Mouse (Mus musculus) megakaryocyte, embryonic 14.5 days (primary cell): ENCODE results near the gene Gm6899. TPM values are rescaled to one million over a fixed set of nuclear protein-coding genes. Genes with fewer than 3 reads are reported as not detected.

ENCODE experiments used
- H3K27me3 ChIP-seq: replicated peaks from 2 replicates; pipeline ENCODE3; 2012; ENCODE audit warnings: inconsistent platforms
- H3K36me3 ChIP-seq: replicated peaks from 2 replicates; pipeline ENCODE3; 2012; ENCODE audit warnings: low read length, inconsistent platforms, mixed read lengths
- H3K4me1 ChIP-seq: 2 replicates; pipeline ENCODE4 v1.6.1; 2012; ENCODE audit warnings: inconsistent platforms
- H3K4me3 ChIP-seq: replicated peaks from 2 replicates; pipeline ENCODE3; 2012; ENCODE audit warnings: moderate library complexity, mild to moderate bottlenecking, inconsistent platforms
- H3K9me3 ChIP-seq: 2 replicates; pipeline ENCODE4 v1.6.1; 2012; ENCODE audit warnings: inconsistent platforms
- FLI1 ChIP-seq: IDR thresholded peaks from 2 replicates; pipeline ENCODE4 v1.6.1; 2012; ENCODE audit warnings: low read length, inconsistent platforms, mixed read lengths
- GATA1 ChIP-seq: IDR thresholded peaks from 3 replicates; pipeline ENCODE4 v1.6.1; 2012; ENCODE audit warnings: mixed read lengths, low read length, inconsistent platforms, borderline replicate concordance
- polyA plus RNA-seq: library from polyadenylated mRNA; stranded (reverse); fragments of >175 nt; gene quantifications from 2 replicates; pipeline ENCODE4 v1.2.3, GENCODE M21; 2012; ENCODE audit warnings: low replicate concordance; ENCODE audit not compliant: insufficient read depth

The Gm6899 gene
- polyA plus RNA-seq, 1 experiment: not detected

GRCm38 (mm10) chr11:26597145-26597544, 4.1 kb downstream of the Gm6899 start:
- H3K27me3 ChIP-seq: no peaks in the 10 kb centered on the region
- peak overlapping the region; percentile 66 for H3K4me3 ChIP-seq
- no peak for TF ChIP-seq GATA1
- H3K9me3 ChIP-seq: no peaks in the 10 kb centered on the region
- no peaks in the 10 kb centered on the region for H3K36me3 ChIP-seq
- H3K4me1 ChIP-seq: peaks cover 61% of the 10 kb centered on the region

- no peaks in the 10 kb centered on the region for H3K36me3 ChIP-seq
- TF ChIP-seq GATA1: no peak
- no peak for TF ChIP-seq FLI1
Observed at GRCm38 (mm10) chr11:26597761-26598160, 4.7 kb downstream of the Gm6899 start.

GRCm38 (mm10) chr11:26598876-26599275, 5.8 kb downstream of the Gm6899 start:
- TF ChIP-seq FLI1: no peak
- TF ChIP-seq GATA1: no peak
- H3K4me3 ChIP-seq: no peak overlapping the region
- no peaks in the 10 kb centered on the region for H3K9me3 ChIP-seq
- no peaks in the 10 kb centered on the region for H3K27me3 ChIP-seq
- H3K4me1 ChIP-seq: peaks cover 54% of the 10 kb centered on the region
- H3K36me3 ChIP-seq: no peaks in the 10 kb centered on the region

More at GRCm38 (mm10) chr11:26597761-26598160, 4.7 kb downstream of the Gm6899 start:
- Histone ChIP-seq H3K27me3 (no peaks in the 10 kb centered on the region), H3K9me3 (no peaks in the 10 kb centered on the region), H3K4me1 (peaks cover 55% of the 10 kb centered on the region), H3K4me3 (no peak overlapping the region)

- TF ChIP-seq FLI1 (no peak), GATA1 (no peak)
- no peaks in the 10 kb centered on the region for H3K27me3 ChIP-seq
- no peaks in the 10 kb centered on the region for H3K36me3 ChIP-seq
- H3K4me3 ChIP-seq: no peak overlapping the region
- no peaks in the 10 kb centered on the region for H3K9me3 ChIP-seq
- peaks cover 50% of the 10 kb centered on the region for H3K4me1 ChIP-seq
Observed at GRCm38 (mm10) chr11:26600692-26601091, 7.7 kb downstream of the Gm6899 start.

- Histone ChIP-seq H3K9me3 (no peaks in the 10 kb centered on the region), H3K36me3 (no peaks in the 10 kb centered on the region), H3K4me1 (peaks cover 43% of the 10 kb centered on the region), H3K4me3 (no peak overlapping the region), H3K27me3 (no peaks in the 10 kb centered on the region)
- TF ChIP-seq GATA1 (no peak), FLI1 (no peak)
Observed at GRCm38 (mm10) chr11:26601571-26602175, 8.6 kb downstream of the Gm6899 start.

- peaks cover 4% of the 10 kb centered on the region for H3K27me3 ChIP-seq
- H3K4me1 ChIP-seq: peaks cover 24% of the 10 kb centered on the region
- TF ChIP-seq GATA1: no peak
- no peak for TF ChIP-seq FLI1
- no peaks in the 10 kb centered on the region for H3K9me3 ChIP-seq
- no peaks in the 10 kb centered on the region for H3K36me3 ChIP-seq
- H3K4me3 ChIP-seq: no peak overlapping the region
Observed at GRCm38 (mm10) chr11:26604061-26604655, 11.1 kb downstream of the Gm6899 start.

GRCm38 (mm10) chr11:26608795-26609194, 15.8 kb downstream of the Gm6899 start:
- Histone ChIP-seq H3K9me3 (no peaks in the 10 kb centered on the region), H3K4me1 (peaks cover 7% of the 10 kb centered on the region), H3K27me3 (peaks cover 4% of the 10 kb centered on the region), H3K4me3 (no peak overlapping the region), H3K36me3 (no peaks in the 10 kb centered on the region)
- TF ChIP-seq FLI1 (no peak), GATA1 (no peak)

- H3K4me1 ChIP-seq: no peaks in the 10 kb centered on the region
- no peak overlapping the region for H3K4me3 ChIP-seq
- H3K27me3 ChIP-seq: no peaks in the 10 kb centered on the region
- no peaks in the 10 kb centered on the region for H3K36me3 ChIP-seq
- no peak for TF ChIP-seq FLI1
- no peak for TF ChIP-seq GATA1
- H3K9me3 ChIP-seq: no peaks in the 10 kb centered on the region
Observed at GRCm38 (mm10) chr11:26618475-26619223, 25.6 kb downstream of the Gm6899 start.

GRCm38 (mm10) chr11:26622727-26623126, 29.7 kb downstream of the Gm6899 start:
- Histone ChIP-seq H3K4me1 (no peaks in the 10 kb centered on the region), H3K4me3 (no peak overlapping the region), H3K36me3 (no peaks in the 10 kb centered on the region), H3K9me3 (no peaks in the 10 kb centered on the region), H3K27me3 (no peaks in the 10 kb centered on the region)
- TF ChIP-seq GATA1: no peak
- no peak for TF ChIP-seq FLI1

- TF ChIP-seq FLI1: no peak
- TF ChIP-seq GATA1: no peak
- no peaks in the 10 kb centered on the region for H3K9me3 ChIP-seq
- no peak overlapping the region for H3K4me3 ChIP-seq
- no peaks in the 10 kb centered on the region for H3K27me3 ChIP-seq
- H3K4me1 ChIP-seq: peaks cover 29% of the 10 kb centered on the region
- no peaks in the 10 kb centered on the region for H3K36me3 ChIP-seq
Observed at GRCm38 (mm10) chr11:26636239-26636638, 43.2 kb downstream of the Gm6899 start.

GRCm38 (mm10) chr11:26640314-26640785, 47.3 kb downstream of the Gm6899 start:
- Histone ChIP-seq H3K4me1 (peaks cover 30% of the 10 kb centered on the region), H3K27me3 (no peaks in the 10 kb centered on the region), H3K9me3 (no peaks in the 10 kb centered on the region), H3K36me3 (no peaks in the 10 kb centered on the region), H3K4me3 (peak overlapping the region; percentile 89)
- no peak for TF ChIP-seq GATA1
- no peak for TF ChIP-seq FLI1
